Comparison of ENCODE assay signal across 8 mouse cellular contexts in the genomic region with DNA sequence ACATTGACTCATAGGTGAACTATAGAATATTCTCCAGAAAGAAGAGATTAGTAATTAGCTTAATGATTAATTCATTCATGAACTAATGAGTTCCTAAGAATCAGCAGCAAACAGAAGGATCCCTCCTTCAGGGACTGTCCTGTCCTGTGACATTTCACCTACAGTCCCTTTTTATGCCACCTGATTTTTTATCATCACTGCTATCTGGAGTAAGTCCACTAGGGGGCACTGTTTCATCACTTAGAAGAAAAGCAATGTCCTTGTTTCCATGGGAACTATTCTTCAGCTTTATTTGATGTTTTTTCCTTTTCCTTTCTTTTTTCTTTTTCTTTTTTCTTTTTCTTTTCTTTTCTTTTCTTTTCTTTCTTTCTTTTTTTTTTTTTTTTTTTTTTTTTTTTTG.
A peak's percentile ranks its signal among the peaks of the same experiment; 100 is the strongest.
DNase-seq lines count a peak whose midpoint lies in the region; ATAC-seq and TF ChIP-seq lines count a peak whose summit lies in the region.

No protein-coding gene starts in this region.

- ATAC-seq in liver, postnatal 0 days, result no peak

- TF ChIP-seq EP300 in liver, postnatal 0 days (IDR thresholded peaks at IDR 0.05; ENCODE audit: low read depth), result no peak

- no peak overlapping the region for H3K27ac ChIP-seq in liver, postnatal 0 days (ENCODE audit: low read depth)

- DNase-seq in heart, adult 9 months (ENCODE audit: low spot score in 2 of 2), result peak; percentile 9 to 39
- DNase-seq in heart, postnatal 25 days (ENCODE audit: low spot score), result no peak
- DNase-seq in thymus, postnatal 0 days (ENCODE audit: low spot score), result peak; percentile 53
- DNase-seq in thymus, postnatal 36 days, result no peak
- DNase-seq in c-Kit-positive CD71-positive TER-119-positive erythroid progenitor cells, embryonic 14.5 days (ENCODE audit: low spot score), result peak; percentile 62
- DNase-seq in heart, postnatal 36 days, result peak; percentile 25 to 34
- peak; percentile 33 for DNase-seq in liver, postnatal 0 days
- no peak for DNase-seq in urinary bladder, postnatal 4 days (ENCODE audit: low spot score in 2 of 2)

- TF ChIP-seq CTCF in liver, postnatal 0 days (IDR thresholded peaks at IDR 0.05; ENCODE audit: low read depth), result peak; percentile 91

- no peaks in the 10 kb centered on the region for H3K36me3 ChIP-seq in liver, postnatal 0 days (replicated peaks; ENCODE audit: insufficient read depth, low read length)

- intact Hi-C loops in heart, postnatal 25 days (cut with DNase I), result loop anchor here (5.0 kb wide), 3 partner anchors 104 to 229 kb away; partner anchors contain the start of genes Larp7 and Zgrf1
- intact Hi-C loops in heart, postnatal 36 days (cut with DNase I), result loop anchor here (2.0 to 5.0 kb wide), 3 partner anchors 104 to 226 kb away; no protein-coding TSS in a partner anchor

- H3K4me2 ChIP-seq in liver, postnatal 0 days (ENCODE audit: low read depth, low read length), result no peak overlapping the region

- H3K4me1 ChIP-seq in liver, postnatal 0 days (ENCODE audit: insufficient read depth), result no peaks in the 10 kb centered on the region

- no peaks in the 10 kb centered on the region for H3K27me3 ChIP-seq in liver, postnatal 0 days (ENCODE audit: insufficient read depth, low read length)

- no peaks in the 10 kb centered on the region for H3K9me3 ChIP-seq in liver, postnatal 0 days (ENCODE audit: low read length)

- H3K4me3 ChIP-seq in liver, postnatal 0 days (ENCODE audit: low read depth, low read length), result no peak overlapping the region

- no peak overlapping the region for H3K9ac ChIP-seq in liver, postnatal 0 days (replicated peaks)

Comparison
In these comparisons a context has a peak if more than half of its experiments do, and no peak if none do; other contexts are left out.
1. DNase-seq: peak in heart, adult 9 months (2 of 2), thymus, postnatal 0 days (single experiment), c-Kit-positive CD71-positive TER-119-positive erythroid progenitor cells, embryonic 14.5 days (single experiment), heart, postnatal 36 days (2 of 2) and liver, postnatal 0 days (single experiment); none in heart, postnatal 25 days (single experiment), thymus, postnatal 36 days (0 of 2) and urinary bladder, postnatal 4 days (0 of 2).